Mouse (Mus musculus) frontal cortex, postnatal 25 days (tissue): ENCODE results near the gene Ccdc39.
A peak's percentile ranks its signal among the peaks of the same experiment; 100 is the strongest.

Experiments used
- DNase-seq, 2 experiments: peaks; one replicate each; pipeline ENCODE4 v3.0.0; 2022; ENCODE audit warnings: low spot score in 2 of 2

Ccdc39 gene

DNA sequence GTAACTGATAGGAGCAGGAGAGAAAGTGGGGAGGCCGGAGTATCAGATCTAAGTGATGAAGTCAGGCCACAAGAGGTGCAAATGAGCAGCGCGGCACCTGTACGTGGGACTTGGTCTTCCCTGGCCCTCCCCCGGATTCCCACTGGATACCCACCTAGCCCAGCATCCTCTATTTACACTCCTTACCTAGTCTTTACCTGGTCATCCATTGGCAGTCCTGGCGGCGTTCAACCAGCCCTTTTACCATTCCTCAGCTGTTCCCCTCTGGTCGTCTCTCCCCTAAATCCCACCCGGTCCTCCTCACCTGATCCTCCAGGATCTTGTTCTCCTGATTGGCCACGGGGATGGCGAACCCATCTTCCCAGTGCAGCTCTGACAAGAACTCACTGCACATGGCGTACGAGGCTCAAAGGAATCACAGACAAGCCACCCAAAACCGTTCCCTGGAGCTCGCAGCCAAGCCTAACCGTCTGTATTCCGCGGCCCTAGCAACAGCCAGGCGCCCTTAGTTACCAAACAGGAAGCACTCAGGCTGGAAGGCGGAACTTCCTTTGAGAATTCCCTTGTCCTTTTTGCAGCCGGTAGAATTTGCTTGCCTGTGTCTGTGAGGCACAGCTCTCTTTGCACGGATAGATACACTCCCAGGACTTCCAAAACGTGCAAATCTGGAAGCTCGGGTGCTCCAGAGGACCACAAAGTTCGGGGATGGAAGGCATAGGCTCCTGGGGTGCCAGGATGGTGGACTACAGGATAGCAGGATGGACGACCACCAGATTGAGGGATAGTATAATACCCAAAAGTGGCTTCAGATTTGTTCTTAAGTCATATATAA is at the start of gene Ccdc39:
Ccdc39 (minus strand) TSS at position 510 of the 832 bp plus-strand sequence.
- DNase-seq: peak; percentile 53 to 66

GRCm38 (mm10) chr3:33893433-33893832 is 49.3 kb upstream of the Ccdc39 start:
- no peak for DNase-seq

- DNase-seq: no peak
These were observed 43.3 kb upstream of the Ccdc39 start for GRCm38 (mm10) chr3:33887438-33887837.

GRCm38 (mm10) chr3:33883105-33883504 is 39.0 kb upstream of the Ccdc39 start:
- no peak for DNase-seq

DNA sequence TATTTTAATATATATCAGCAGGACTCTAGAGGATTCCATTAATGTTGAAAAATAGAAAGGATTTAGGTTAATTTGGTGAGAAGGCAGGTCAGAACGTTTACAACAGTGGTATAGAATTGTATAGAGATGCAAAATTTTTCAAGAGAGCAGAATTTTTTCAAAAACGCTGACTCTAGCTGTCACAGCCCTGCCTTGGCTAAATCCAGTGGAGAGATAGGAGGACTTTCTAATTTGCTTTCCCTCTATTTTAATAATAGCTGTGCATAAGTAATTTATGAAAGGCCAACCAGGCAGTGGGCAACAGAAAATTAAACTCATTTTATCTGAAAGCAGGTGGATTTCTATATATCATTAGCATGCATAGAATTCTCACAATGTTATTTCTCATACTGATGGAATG is 38.6 kb upstream of the Ccdc39 start:
- DNase-seq: no peak

- no peak for DNase-seq
These were observed 34.6 kb upstream of the Ccdc39 start for GRCm38 (mm10) chr3:33878661-33879060.

DNA sequence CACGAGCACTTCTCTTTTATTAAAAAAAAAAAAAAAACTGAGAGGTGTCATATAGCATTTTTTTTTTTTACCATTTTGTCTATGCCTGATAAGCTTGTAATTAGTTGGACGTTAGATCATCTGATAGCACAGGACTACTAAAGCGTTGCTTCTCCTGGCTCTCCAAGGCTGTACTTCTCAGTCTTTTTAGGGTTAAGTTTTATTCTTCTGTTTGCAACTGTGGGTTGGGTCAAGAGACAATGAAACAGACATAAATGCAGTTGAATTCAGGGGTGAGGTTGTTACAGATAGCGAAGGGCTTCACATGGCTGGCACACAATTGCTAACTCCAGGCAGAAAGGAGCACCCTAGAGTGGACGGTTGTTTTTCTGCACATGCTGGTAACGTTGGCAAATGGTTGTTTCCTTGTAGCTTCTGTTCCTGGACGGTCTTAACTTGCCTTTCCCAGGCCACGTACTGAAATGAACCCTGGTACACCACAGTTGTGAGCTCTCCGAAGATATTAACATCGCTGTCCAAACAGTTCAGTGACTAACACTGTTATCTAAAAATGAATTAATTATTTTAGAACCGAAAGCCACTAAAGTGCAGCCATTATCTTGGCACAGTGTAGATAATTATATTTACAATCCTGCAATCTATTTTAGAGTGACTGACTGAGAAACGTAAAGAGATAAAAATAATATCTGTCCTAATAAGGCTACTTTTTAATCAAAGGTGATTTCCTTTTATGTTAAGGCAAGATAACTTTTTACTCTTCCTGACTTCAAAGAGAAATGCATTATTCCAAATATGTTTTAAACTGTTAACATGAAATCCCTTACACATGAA is 30.6 kb upstream of the Ccdc39 start:
- DNase-seq: no peak

DNA sequence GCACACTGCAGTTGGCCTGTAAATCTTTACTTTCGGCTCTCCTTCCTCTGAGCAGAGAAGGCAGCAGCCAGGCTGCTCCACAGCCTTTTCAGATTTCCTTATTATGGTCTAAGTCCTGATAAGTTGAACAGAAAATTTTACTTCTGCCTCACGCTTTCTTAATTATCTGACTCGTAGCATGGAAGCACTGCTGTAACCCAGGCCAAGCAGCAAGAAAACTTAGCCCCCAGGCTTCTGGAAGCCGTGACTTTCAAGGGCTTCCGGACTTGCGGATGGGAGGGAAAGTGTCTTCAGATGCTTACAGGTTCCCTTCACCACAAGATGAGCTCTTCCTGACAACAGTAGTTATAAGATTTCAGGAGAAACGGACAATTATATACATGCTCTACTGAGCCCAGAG is 29.7 kb upstream of the Ccdc39 start:
- no peak for DNase-seq

DNA sequence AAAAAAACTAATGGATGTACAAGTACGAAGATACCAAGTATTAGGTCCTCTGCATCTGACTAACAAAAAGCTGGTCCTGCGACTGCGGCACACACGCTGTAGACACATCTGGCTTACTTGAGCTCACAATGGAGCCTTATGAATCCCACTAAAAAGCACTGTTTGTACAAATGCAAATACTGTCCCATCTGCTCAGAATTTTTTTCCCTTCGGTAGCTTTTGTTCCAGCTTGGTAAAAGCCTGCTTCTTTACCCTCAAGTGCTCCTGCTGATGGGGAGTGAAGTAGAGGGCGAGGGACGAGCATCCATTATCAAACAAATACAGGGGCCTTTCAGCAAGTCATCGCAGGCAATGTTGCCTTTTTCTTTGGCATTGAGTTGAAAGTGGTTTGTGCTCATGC is 29.3 kb upstream of the Ccdc39 start:
- no peak for DNase-seq

GRCm38 (mm10) chr3:33864000-33864540 is 20.0 kb upstream of the Ccdc39 start:
- DNase-seq: no peak

- DNase-seq: no peak
These were observed 14.8 kb upstream of the Ccdc39 start for GRCm38 (mm10) chr3:33858939-33859338.

DNA sequence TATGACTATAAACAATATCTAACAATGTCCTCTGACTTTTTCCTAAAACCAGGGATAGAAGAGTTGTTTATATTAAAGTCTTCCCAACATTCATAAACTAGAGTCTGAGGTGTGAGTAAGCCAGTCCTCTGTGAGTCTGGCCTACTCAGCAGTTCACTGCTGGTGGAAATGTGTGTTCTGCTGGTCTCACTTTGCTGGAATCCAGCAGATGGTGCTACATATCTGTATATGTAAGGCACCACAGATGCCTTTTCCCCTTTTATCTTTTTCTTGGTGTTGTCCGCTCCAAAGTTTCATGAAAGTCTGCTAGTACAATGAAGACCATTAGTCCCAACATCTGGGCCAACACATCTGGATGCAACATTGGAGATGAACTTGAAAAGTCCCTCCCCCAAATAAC is 9.0 kb upstream of the Ccdc39 start:
- no peak for DNase-seq

GRCm38 (mm10) chr3:33850856-33851255 is 6.7 kb upstream of the Ccdc39 start:
- DNase-seq: no peak

- DNase-seq: no peak
These were observed 2.5 kb upstream of the Ccdc39 start for GRCm38 (mm10) chr3:33846639-33847038.

GRCm38 (mm10) chr3:33838877-33839276 is 5.2 kb downstream of the Ccdc39 start:
- no peak for DNase-seq

- DNase-seq: no peak
These were observed 7.5 kb downstream of the Ccdc39 start for GRCm38 (mm10) chr3:33836576-33836975.

DNA sequence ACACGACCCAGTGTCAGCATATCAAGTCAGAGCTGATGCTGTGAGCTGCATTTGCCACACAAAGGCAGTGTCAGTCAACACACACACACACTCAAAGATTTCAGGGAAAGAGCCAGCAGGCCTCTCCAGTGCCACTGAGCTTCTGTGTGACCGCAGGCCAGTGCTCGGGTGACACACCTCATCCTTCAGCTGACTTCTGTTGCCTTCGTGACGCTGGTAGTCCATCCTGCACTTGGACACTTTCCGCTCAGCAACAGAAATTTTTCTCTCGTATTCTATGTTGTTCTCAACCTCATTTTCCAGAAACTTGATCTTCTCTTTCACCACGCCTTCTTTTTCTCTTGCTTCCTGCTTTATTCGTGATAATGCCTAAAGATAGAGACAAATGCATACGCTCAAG is 11.8 kb downstream of the Ccdc39 start:
- no peak for DNase-seq

- no peak for DNase-seq
These were observed 19.8 kb downstream of the Ccdc39 start for GRCm38 (mm10) chr3:33824135-33824946.

DNA sequence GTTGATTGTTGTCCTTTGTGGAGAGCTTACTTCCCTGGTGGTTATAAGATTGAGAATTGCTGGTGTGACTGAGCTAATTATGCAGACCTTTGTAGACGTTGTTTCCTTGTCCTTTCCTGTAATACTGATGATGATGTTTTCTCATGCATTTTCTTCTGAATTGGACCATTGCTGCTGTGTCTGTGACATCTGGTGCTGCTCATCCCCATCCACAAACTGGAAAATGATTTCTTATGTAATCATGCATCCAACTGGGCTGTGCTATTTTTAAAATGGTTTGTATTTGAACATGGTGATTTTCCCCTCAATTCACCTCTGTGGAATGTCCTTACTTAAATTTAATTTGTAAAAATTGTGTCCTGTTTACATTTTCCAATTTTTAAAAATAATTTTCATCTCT is 37.0 kb downstream of the Ccdc39 start:
- DNase-seq: no peak

DNA sequence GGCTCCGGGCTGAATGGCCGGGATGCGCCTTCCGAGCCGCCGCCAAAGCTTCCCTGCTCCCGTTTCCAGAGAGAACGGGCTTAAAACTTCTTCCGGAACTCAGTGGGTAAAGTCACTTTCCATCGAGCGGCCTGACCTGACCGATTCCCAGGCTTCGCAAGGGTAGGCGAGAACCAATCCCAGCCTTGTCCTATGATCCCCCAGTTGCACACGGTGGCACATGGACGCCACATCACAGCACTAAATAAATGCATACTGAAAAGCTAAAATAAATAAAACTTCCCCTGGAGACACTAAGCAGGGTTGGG is 43.6 kb downstream of the Ccdc39 start:
- no peak for DNase-seq

DNA sequence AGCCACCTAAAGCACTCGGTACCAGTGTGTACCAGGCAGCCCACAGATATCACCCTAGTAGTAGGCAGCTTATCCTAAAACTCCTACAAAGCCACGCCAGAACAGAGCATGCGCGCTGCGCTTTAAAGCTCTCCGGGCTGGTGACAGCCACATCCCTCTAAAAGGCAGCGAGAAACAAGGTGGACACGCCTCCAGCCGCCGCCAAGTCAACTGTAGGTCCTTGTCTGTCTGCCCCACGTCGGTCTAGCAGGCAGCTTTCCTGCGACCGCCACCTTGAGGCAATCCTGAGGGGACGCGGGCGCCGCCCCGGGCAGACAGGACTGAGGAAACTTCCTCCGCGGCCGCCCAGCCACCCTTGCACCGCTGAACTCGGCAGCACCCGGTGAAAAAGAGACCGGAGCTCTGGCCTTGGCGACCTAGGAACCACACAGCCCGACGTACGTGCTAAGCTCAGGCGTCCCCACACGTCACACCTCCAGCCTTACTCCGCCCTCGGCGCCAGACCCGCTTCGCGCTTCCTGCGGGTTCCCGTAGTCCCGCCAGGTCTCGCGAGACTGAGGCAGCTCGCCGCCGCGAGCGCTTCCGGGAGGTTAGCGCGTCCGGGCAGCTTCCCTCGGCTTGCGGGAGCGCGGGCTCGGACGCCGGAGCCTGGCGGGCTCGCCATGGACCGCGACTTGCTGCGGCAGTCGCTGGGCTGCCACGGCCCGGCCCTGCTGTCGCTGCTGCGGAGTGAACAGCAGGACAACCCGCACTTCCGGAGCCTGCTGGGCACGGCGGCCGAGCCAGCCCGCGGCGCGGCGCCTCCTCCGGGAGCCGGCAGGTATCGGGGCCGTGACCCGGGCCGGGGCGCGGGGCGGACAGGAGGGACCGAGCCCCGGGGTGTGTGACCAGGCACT is 44.2 kb downstream of the Ccdc39 start, which contains the start of gene Ttc14:
Ttc14 (plus strand) TSS at position 216 of the 896 bp plus-strand sequence.
- DNase-seq: peak; percentile 96 to 98
